Mouse (Mus musculus) urinary bladder, postnatal 25 days (tissue): ENCODE data around the gene Sdhb.

ENCODE experiments used
- DNase-seq: peaks from one replicate; pipeline ENCODE4 v3.0.0; 2022; ENCODE audit warnings: low spot score

Sdhb gene

GRCm38 (mm10) chr4:140960781-140961466 is at the start of gene Sdhb:
Gene Sdhb (plus strand): TSS chr4:140961203.
- DNase-seq = peak; percentile 84

GRCm38 (mm10) chr4:140911416-140911815 is 49.6 kb upstream of the Sdhb start:
- no peak for DNase-seq

- no peak for DNase-seq
These were observed 48.7 kb upstream of the Sdhb start for GRCm38 (mm10) chr4:140912271-140912833.

GRCm38 (mm10) chr4:140913565-140913964 is 47.4 kb upstream of the Sdhb start:
- DNase-seq = no peak

GRCm38 (mm10) chr4:140914731-140915131 is 46.3 kb upstream of the Sdhb start:
- no peak for DNase-seq

GRCm38 (mm10) chr4:140915235-140915634 is 45.8 kb upstream of the Sdhb start:
- no peak for DNase-seq

- no peak for DNase-seq
These were observed 44.7 kb upstream of the Sdhb start for GRCm38 (mm10) chr4:140916296-140916695.

- DNase-seq = no peak
These were observed 43.6 kb upstream of the Sdhb start for GRCm38 (mm10) chr4:140917451-140917850.

- no peak for DNase-seq
These were observed 40.8 kb upstream of the Sdhb start for GRCm38 (mm10) chr4:140919974-140920836.

GRCm38 (mm10) chr4:140922508-140922907 is 38.5 kb upstream of the Sdhb start:
- no peak for DNase-seq

- DNase-seq = no peak
These were observed 35.4 kb upstream of the Sdhb start for GRCm38 (mm10) chr4:140925648-140926047.

- DNase-seq = no peak
These were observed 32.7 kb upstream of the Sdhb start for GRCm38 (mm10) chr4:140928349-140928748.

GRCm38 (mm10) chr4:140929745-140930144 is 31.3 kb upstream of the Sdhb start:
- DNase-seq = no peak

GRCm38 (mm10) chr4:140930900-140931470 is 30.0 kb upstream of the Sdhb start:
- no peak for DNase-seq

GRCm38 (mm10) chr4:140935643-140936042 is 25.4 kb upstream of the Sdhb start:
- DNase-seq = no peak

- DNase-seq = no peak
These were observed 16.6 kb upstream of the Sdhb start for GRCm38 (mm10) chr4:140944356-140944755.

- DNase-seq = no peak
These were observed 16.0 kb upstream of the Sdhb start for GRCm38 (mm10) chr4:140944961-140945442.

GRCm38 (mm10) chr4:140945571-140945970 is 15.4 kb upstream of the Sdhb start:
- DNase-seq = no peak

GRCm38 (mm10) chr4:140946048-140946447 is 15.0 kb upstream of the Sdhb start:
- no peak for DNase-seq

- DNase-seq = no peak
These were observed 14.3 kb upstream of the Sdhb start for GRCm38 (mm10) chr4:140946580-140947205.

GRCm38 (mm10) chr4:140947487-140948440 is 13.2 kb upstream of the Sdhb start:
- no peak for DNase-seq
